Mouse (Mus musculus) ES-E14 (cell line): ENCODE results near the gene Foxp1.

ENCODE experiments used
- ZC3H11A ChIP-seq: IDR thresholded peaks from 2 replicates; pipeline ENCODE4 v1.6.1; 2012; ENCODE audit warnings: low read depth, mild to moderate bottlenecking, inconsistent platforms, low read length, borderline replicate concordance
- ZNF384 ChIP-seq: IDR thresholded peaks from 2 replicates; pipeline ENCODE4 v1.6.1; 2012; ENCODE audit warnings: low read depth, low read length, inconsistent platforms

DNA sequence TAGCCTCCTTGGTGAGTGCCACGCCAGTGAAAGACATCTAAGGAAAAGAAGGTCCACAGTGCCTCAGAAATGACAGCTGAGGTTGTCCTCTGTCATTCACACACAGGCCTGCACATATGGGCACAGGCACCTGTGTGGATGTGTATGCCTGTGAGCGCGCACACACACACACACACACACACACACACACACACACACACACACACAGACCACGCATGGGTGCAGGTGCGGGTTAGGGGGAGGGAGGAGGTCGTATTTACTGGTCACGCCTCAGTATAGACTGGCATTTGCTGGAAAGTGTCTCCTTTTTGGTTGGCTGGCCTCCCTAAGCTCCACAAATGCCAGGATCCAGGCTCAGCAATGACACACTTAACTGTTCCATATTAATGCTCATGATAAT is 305.4 kb downstream of the Foxp1 start:
- TF ChIP-seq ZNF384 (no peak), ZC3H11A (no peak)
